Mouse (Mus musculus): Measurements from ENCODE around the gene Nectin2.

DNA sequence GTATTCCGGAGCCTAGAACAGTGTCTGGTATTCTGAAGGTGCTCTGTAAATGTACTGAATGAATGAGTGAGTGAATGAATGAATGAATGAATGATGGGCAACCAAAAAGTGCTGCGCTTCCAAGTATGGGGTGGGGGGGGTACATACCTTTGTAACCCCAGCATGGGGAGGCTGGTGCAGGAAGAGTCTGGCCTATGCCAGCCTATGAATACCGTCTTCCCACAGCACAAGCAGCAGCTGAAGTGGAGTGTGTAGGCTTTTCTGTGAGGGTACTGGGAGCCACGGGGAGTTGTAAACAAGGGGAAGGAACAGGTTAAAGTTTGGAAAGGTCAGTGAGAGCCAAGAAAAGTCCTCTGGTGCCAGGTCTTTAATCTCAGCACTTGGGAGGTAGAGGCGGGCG, 6.5 kb downstream of the Nectin2 start:
- no peak for TF ChIP-seq CTCF (IDR thresholded peaks at IDR 0.05; ENCODE audit: control insufficient read depth, insufficient read depth, insufficient replicate concordance, low read depth, low read length)
- no peak for TF ChIP-seq POLR2A (IDR thresholded peaks at IDR 0.05; ENCODE audit: control insufficient read depth, low read depth, low read length)

Data from testis, adult 2 months (tissue).